ENCODE assay signal across 22 mouse cellular contexts in the genomic region with DNA sequence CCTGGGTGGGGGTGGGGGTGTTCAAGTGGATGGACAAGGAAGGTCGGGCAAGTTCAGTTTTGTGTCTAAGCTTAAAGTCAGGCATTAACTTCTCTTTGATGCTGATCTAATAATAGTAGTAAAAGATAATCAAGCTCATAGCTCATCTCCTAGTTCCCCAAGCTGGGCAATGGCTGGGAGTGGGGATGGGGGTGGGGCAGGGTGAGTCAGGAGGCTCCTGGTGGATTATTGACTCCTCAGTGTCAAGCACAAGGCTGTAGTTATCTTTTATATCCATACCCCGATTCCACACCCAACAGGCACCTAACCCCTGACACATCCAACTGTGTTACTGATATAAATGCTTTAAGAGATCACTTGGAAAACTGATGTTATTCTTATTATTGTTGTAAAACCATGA.
"Had no signal": no experiment of that assay in that cellular context is flagged by ENCODE, and none has a peak within 500 bp of the region (broad histone marks: within the 10 kb centered on the region; RNA-seq: fewer than 3 reads in every experiment).

No protein-coding gene starts in this region.

- ATAC-seq: hindbrain, postnatal 0 days; liver, embryonic 12.5 days had no signal

- DNase-seq: gastrocnemius, postnatal 14 days; gastrocnemius, postnatal 36 days; heart, adult 18-20 months; heart, postnatal 14 days; heart, postnatal 36 days; kidney, adult 18-20 months; kidney, adult 8-10 months; kidney, postnatal 10 days; kidney, postnatal 25 days; left cerebral cortex, postnatal 4 days; lung, adult 18-20 months had no signal

- H3K9me3 ChIP-seq: heart, embryonic 10.5 days; heart, embryonic 12.5 days; hindbrain, embryonic 13.5 days; hindbrain, embryonic 15.5 days; limb, embryonic 13.5 days; limb, embryonic 15.5 days; liver, embryonic 12.5 days had no signal

- H3K27me3 ChIP-seq: heart, embryonic 12.5 days; hindbrain, embryonic 13.5 days; hindbrain, embryonic 15.5 days; limb, embryonic 13.5 days; limb, embryonic 15.5 days; liver, embryonic 12.5 days had no signal

- H3K4me2 ChIP-seq: heart, embryonic 12.5 days; hindbrain, embryonic 13.5 days; hindbrain, embryonic 15.5 days; limb, embryonic 13.5 days; limb, embryonic 15.5 days; liver, embryonic 12.5 days had no signal

- H3K4me3 ChIP-seq: heart, embryonic 10.5 days; heart, embryonic 12.5 days; hindbrain, embryonic 13.5 days; hindbrain, embryonic 15.5 days; layer of hippocampus, adult 2 months; left cerebral cortex, adult 2 months; limb, embryonic 13.5 days; limb, embryonic 15.5 days; liver, embryonic 12.5 days had no signal

- H3K4me1 ChIP-seq: heart, embryonic 10.5 days; heart, embryonic 12.5 days; hindbrain, embryonic 13.5 days; hindbrain, embryonic 15.5 days; liver, embryonic 12.5 days had no signal

- H3K9ac ChIP-seq: heart, embryonic 12.5 days; hindbrain, embryonic 13.5 days; hindbrain, embryonic 15.5 days; limb, embryonic 13.5 days; limb, embryonic 15.5 days; liver, embryonic 12.5 days; liver, embryonic 14.5 days had no signal

- H3K27ac ChIP-seq: heart, embryonic 10.5 days; hindbrain, embryonic 13.5 days; hindbrain, embryonic 15.5 days; hindbrain, postnatal 0 days; layer of hippocampus, adult 2 months; left cerebral cortex, adult 2 months; limb, embryonic 13.5 days; limb, embryonic 15.5 days; liver, embryonic 12.5 days; liver, embryonic 14.5 days had no signal

- H3K36me3 ChIP-seq: heart, embryonic 10.5 days; heart, embryonic 12.5 days; hindbrain, embryonic 13.5 days; hindbrain, embryonic 15.5 days; limb, embryonic 13.5 days; limb, embryonic 15.5 days; liver, embryonic 12.5 days had no signal
